Mouse (Mus musculus): Measurements from ENCODE around the gene Esam. TPM values are rescaled to one million over a fixed set of nuclear protein-coding genes. Genes with fewer than 3 reads are reported as not detected.

Esam gene
- polyA plus RNA-seq, 1 experiment from 2014 or later: 48.3 TPM

GRCm38 (mm10) chr9:37504348-37504747 lies 23.5 kb upstream of the Esam start:
- Histone ChIP-seq H3K4me2 (replicated peaks) (no peak overlapping the region), H3K4me1 (replicated peaks; ENCODE audit: control insufficient read depth, insufficient read depth, low read length) (no peaks in the 10 kb centered on the region), H3K9ac (no peak overlapping the region), H3K4me3 (replicated peaks; ENCODE audit: low read length) (no peak overlapping the region), H3K36me3 (replicated peaks; ENCODE audit: control insufficient read depth, insufficient read depth) (no peaks in the 10 kb centered on the region), H3K27me3 (ENCODE audit: control insufficient read depth, insufficient read depth, low read length) (no peaks in the 10 kb centered on the region), H3K9me3 (ENCODE audit: control insufficient read depth, low read length) (no peaks in the 10 kb centered on the region), H3K27ac (no peak overlapping the region)
- ATAC-seq (ENCODE audit: low FRiP score) (no peak), DNase-seq (ENCODE audit: low spot score) (no peak)

DNA sequence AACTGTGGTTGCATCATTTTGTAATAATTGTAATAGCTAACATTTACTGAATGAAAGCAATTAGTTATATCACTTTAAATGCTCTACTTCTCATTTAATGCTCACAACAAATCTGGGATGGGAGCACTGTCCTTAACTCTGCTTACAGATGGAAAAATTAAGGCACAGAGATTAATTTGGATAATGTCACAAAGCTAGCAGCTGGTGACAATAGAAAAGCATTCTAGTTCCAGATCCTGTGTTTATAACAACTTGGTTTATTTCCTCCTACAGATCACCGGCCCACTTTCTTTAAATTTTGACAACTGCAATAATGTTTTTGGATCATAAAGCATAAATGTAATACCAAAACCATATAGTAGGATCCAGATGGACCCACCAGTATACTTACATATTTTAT lies 21.9 kb upstream of the Esam start:
- Histone ChIP-seq H3K9ac (no peak overlapping the region), H3K36me3 (replicated peaks; ENCODE audit: control insufficient read depth, insufficient read depth) (no peaks in the 10 kb centered on the region), H3K4me2 (replicated peaks) (no peak overlapping the region), H3K9me3 (ENCODE audit: control insufficient read depth, low read length) (no peaks in the 10 kb centered on the region), H3K27me3 (ENCODE audit: control insufficient read depth, insufficient read depth, low read length) (no peaks in the 10 kb centered on the region), H3K4me1 (replicated peaks; ENCODE audit: control insufficient read depth, insufficient read depth, low read length) (no peaks in the 10 kb centered on the region), H3K27ac (no peak overlapping the region), H3K4me3 (replicated peaks; ENCODE audit: low read length) (no peak overlapping the region)
- DNase-seq (ENCODE audit: low spot score) (no peak), ATAC-seq (ENCODE audit: low FRiP score) (no peak)
- WGBS: 90% methylated on average over 1 of the region's 1 CpGs

DNA sequence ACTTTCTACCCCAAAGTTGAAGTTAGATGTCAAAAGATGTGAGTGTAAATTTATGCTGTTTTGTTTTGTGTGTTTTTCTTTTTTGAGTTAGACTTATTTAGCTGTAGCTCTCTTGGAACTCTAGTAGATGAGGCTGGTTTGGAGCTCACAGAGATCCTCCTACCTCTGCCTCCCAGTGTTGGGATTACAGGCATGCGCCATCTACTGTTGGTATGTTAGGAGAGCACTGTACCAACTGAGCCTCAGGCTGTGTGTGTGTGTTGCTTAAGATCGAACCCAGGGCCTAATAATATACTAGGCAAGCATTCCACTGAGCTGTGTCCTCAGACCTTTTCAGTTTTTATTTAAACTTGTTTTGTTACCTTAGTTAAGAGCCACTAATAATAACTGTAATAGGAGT lies 15.8 kb upstream of the Esam start:
- 98% methylated on average over 2 of the region's 2 CpGs for WGBS
- no peak overlapping the region for H3K9ac ChIP-seq
- no peaks in the 10 kb centered on the region for H3K4me1 ChIP-seq (replicated peaks; ENCODE audit: control insufficient read depth, insufficient read depth, low read length)
- H3K4me2 ChIP-seq (replicated peaks): no peak overlapping the region
- no peak for DNase-seq (ENCODE audit: low spot score)
- H3K36me3 ChIP-seq (replicated peaks; ENCODE audit: control insufficient read depth, insufficient read depth): no peaks in the 10 kb centered on the region
- no peak for ATAC-seq (ENCODE audit: low FRiP score)
- H3K27ac ChIP-seq: no peak overlapping the region
- no peaks in the 10 kb centered on the region for H3K9me3 ChIP-seq (ENCODE audit: control insufficient read depth, low read length)
- no peak overlapping the region for H3K4me3 ChIP-seq (replicated peaks; ENCODE audit: low read length)
- H3K27me3 ChIP-seq (ENCODE audit: control insufficient read depth, insufficient read depth, low read length): no peaks in the 10 kb centered on the region

GRCm38 (mm10) chr9:37514456-37514855 lies 13.4 kb upstream of the Esam start:
- DNase-seq (ENCODE audit: low spot score) (no peak), ATAC-seq (ENCODE audit: low FRiP score) (no peak)
- no peaks in the 10 kb centered on the region for H3K27me3 ChIP-seq (ENCODE audit: control insufficient read depth, insufficient read depth, low read length)
- H3K9ac ChIP-seq: no peak overlapping the region
- no peak overlapping the region for H3K4me3 ChIP-seq (replicated peaks; ENCODE audit: low read length)
- no peak overlapping the region for H3K4me2 ChIP-seq (replicated peaks)
- H3K4me1 ChIP-seq (replicated peaks; ENCODE audit: control insufficient read depth, insufficient read depth, low read length): no peaks in the 10 kb centered on the region
- H3K27ac ChIP-seq: no peak overlapping the region
- H3K36me3 ChIP-seq (replicated peaks; ENCODE audit: control insufficient read depth, insufficient read depth): peaks cover 9% of the 10 kb centered on the region
- no peaks in the 10 kb centered on the region for H3K9me3 ChIP-seq (ENCODE audit: control insufficient read depth, low read length)
- WGBS: 86% methylated on average over 3 of the region's 3 CpGs

- Histone ChIP-seq H3K36me3 (replicated peaks; ENCODE audit: control insufficient read depth, insufficient read depth) (peaks cover 31% of the 10 kb centered on the region), H3K27ac (no peak overlapping the region), H3K4me3 (replicated peaks; ENCODE audit: low read length) (no peak overlapping the region), H3K27me3 (ENCODE audit: control insufficient read depth, insufficient read depth, low read length) (no peaks in the 10 kb centered on the region), H3K4me2 (replicated peaks) (no peak overlapping the region), H3K9me3 (ENCODE audit: control insufficient read depth, low read length) (no peaks in the 10 kb centered on the region), H3K4me1 (replicated peaks; ENCODE audit: control insufficient read depth, insufficient read depth, low read length) (no peaks in the 10 kb centered on the region), H3K9ac (no peak overlapping the region)
- WGBS: 88% methylated on average over 1 of the region's 1 CpGs
- DNase-seq (ENCODE audit: low spot score) (no peak), ATAC-seq (ENCODE audit: low FRiP score) (no peak)
Observed at GRCm38 (mm10) chr9:37517467-37517866, 10.4 kb upstream of the Esam start.

DNA sequence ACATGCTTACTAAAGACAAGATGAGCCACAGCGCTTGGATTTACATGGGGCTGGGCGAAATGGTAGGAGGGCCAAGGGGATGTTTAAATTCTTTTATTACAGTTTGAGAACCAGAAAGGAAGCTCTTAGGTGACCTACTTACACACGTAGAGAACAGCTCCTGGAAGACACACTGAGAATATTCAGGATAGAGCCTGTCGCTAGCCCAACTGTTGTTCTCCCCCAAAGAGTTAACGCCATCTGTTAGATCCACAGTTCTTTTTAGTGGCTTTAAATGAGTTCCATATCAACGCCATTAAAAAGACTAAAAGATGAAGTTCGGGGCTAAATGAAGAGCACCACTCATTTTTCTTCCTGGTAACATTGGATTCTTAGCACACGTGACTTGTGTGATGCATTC lies 8.9 kb upstream of the Esam start:
- peaks cover 43% of the 10 kb centered on the region for H3K36me3 ChIP-seq (replicated peaks; ENCODE audit: control insufficient read depth, insufficient read depth)
- DNase-seq (ENCODE audit: low spot score) (no peak), ATAC-seq (ENCODE audit: low FRiP score) (no peak)
- no peaks in the 10 kb centered on the region for H3K27me3 ChIP-seq (ENCODE audit: control insufficient read depth, insufficient read depth, low read length)
- 87% methylated on average over 8 of the region's 8 CpGs for WGBS
- H3K4me3 ChIP-seq (replicated peaks; ENCODE audit: low read length): no peak overlapping the region
- no peak overlapping the region for H3K9ac ChIP-seq
- H3K4me1 ChIP-seq (replicated peaks; ENCODE audit: control insufficient read depth, insufficient read depth, low read length): no peaks in the 10 kb centered on the region
- H3K9me3 ChIP-seq (ENCODE audit: control insufficient read depth, low read length): no peaks in the 10 kb centered on the region
- H3K27ac ChIP-seq: no peak overlapping the region
- H3K4me2 ChIP-seq (replicated peaks): no peak overlapping the region

DNA sequence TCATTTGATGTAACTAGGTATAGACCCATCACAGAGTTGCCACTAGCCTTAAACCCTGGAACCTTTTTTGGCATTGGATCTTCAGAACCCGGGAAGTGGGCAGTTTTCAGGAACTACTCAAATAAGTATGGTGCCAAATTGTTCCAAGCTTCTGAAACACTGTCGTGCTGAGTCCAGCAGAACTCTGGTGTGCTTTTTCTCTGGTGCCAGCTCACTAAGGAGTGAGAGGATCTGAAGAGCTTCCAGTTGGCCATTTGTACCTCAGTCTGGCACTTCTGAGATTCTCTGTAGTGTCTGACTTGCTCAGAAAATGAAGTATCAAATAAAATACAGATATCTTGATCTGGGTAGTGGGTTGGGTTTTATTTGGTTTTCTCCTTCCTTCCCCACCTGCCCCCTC lies 7.9 kb upstream of the Esam start:
- ATAC-seq (ENCODE audit: low FRiP score) (no peak), DNase-seq (ENCODE audit: low spot score) (no peak)
- H3K36me3 ChIP-seq (replicated peaks; ENCODE audit: control insufficient read depth, insufficient read depth): peaks cover 49% of the 10 kb centered on the region
- H3K4me1 ChIP-seq (replicated peaks; ENCODE audit: control insufficient read depth, insufficient read depth, low read length): no peaks in the 10 kb centered on the region
- H3K9me3 ChIP-seq (ENCODE audit: control insufficient read depth, low read length): no peaks in the 10 kb centered on the region
- no peak overlapping the region for H3K27ac ChIP-seq
- no peak overlapping the region for H3K9ac ChIP-seq
- H3K4me2 ChIP-seq (replicated peaks): no peak overlapping the region
- H3K4me3 ChIP-seq (replicated peaks; ENCODE audit: low read length): no peak overlapping the region
- no peaks in the 10 kb centered on the region for H3K27me3 ChIP-seq (ENCODE audit: control insufficient read depth, insufficient read depth, low read length)
- 97% methylated on average over 2 of the region's 2 CpGs for WGBS

GRCm38 (mm10) chr9:37525461-37525860 lies 2.4 kb upstream of the Esam start:
- peaks cover 48% of the 10 kb centered on the region for H3K27me3 ChIP-seq (ENCODE audit: control insufficient read depth, insufficient read depth, low read length)
- WGBS: 90% methylated on average over 2 of the region's 2 CpGs
- H3K4me1 ChIP-seq (replicated peaks; ENCODE audit: control insufficient read depth, insufficient read depth, low read length): peaks cover 10% of the 10 kb centered on the region
- no peak overlapping the region for H3K27ac ChIP-seq
- H3K9me3 ChIP-seq (ENCODE audit: control insufficient read depth, low read length): no peaks in the 10 kb centered on the region
- DNase-seq (ENCODE audit: low spot score) (no peak), ATAC-seq (ENCODE audit: low FRiP score) (no peak)
- no peak overlapping the region for H3K4me2 ChIP-seq (replicated peaks)
- H3K4me3 ChIP-seq (replicated peaks; ENCODE audit: low read length): no peak overlapping the region
- H3K36me3 ChIP-seq (replicated peaks; ENCODE audit: control insufficient read depth, insufficient read depth): peaks cover 37% of the 10 kb centered on the region
- no peak overlapping the region for H3K9ac ChIP-seq

DNA sequence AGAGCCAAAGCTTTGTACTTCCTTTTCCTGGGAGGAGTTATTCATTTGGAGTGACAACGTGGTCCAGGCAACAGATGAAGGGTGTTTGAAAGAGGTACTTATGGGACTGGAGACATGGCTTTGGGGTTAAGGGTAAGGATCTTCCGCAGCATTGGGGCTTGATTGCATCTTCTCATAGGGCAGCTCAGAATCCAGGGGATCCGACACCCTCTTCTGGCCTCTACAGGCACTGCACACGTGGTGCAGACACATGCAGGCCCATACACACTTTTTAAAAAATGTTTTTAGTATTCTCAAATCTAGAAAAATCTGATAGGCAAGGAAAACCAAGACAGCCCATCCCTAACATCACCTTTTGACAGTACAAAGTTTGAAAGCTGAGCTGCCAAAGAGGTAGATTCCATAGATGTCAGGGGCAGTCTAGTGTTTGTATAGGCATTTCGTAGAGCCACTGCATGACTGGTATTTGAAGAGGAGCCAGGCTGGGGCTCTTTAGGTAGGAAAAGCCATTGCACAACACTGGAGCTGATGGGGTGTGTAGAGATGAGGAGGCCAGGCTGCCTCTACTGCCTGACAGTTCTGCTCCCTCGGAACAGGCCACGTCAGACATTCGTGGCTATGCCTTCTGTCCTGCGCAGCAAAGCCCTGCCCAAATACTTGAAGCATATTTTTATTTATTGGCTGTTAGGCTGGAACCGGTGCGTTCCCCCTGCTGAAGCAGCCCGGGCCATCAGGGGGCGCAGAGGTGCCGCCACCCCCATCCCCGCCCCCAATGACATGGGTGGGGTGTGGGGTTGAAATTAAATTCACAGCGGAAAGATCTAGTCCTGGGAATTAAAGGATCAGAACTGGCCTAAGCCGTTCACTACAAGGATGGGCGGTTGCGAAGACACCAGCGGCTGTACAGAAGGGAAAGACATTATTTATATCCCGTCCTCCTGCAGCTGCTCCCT lies 1.2 kb upstream of the Esam start:
- no peak for ATAC-seq (ENCODE audit: low FRiP score)
- Histone ChIP-seq H3K4me2 (replicated peaks) (no peak overlapping the region), H3K36me3 (replicated peaks; ENCODE audit: control insufficient read depth, insufficient read depth) (peaks cover 29% of the 10 kb centered on the region), H3K27ac (no peak overlapping the region), H3K4me3 (replicated peaks; ENCODE audit: low read length) (no peak overlapping the region), H3K9me3 (ENCODE audit: control insufficient read depth, low read length) (no peaks in the 10 kb centered on the region), H3K4me1 (replicated peaks; ENCODE audit: control insufficient read depth, insufficient read depth, low read length) (peaks cover 19% of the 10 kb centered on the region), H3K27me3 (ENCODE audit: control insufficient read depth, insufficient read depth, low read length) (peaks cover 59% of the 10 kb centered on the region), H3K9ac (no peak overlapping the region)
- WGBS: 24% methylated on average over 21 of the region's 21 CpGs
- no peak for DNase-seq (ENCODE audit: low spot score)
